Mouse (Mus musculus): Measurements from ENCODE around the gene Ccl1. TPM values are rescaled to one million over a fixed set of nuclear protein-coding genes. Genes with fewer than 3 reads are reported as not detected.

Ccl1 gene
- polyA plus RNA-seq, 1 experiment from 2014 or later, result not detected

GRCm38 (mm10) chr11:82255601-82256000 lies 49.9 kb downstream of the Ccl1 start:
- Histone ChIP-seq H3K4me1 (replicated peaks) (0 out of 2 replicates have a peak, but pooled peaks cover 2% of the 10 kb centered on the region), H3K4me3 (no peak overlapping the region), H3K36me3 (no peaks in the 10 kb centered on the region), H3K27ac (ENCODE audit: poor library complexity, severe bottlenecking) (no peak overlapping the region), H3K9me3 (replicated peaks) (no peaks in the 10 kb centered on the region), H3K9ac (no peak overlapping the region), H3K27me3 (replicated peaks) (peaks cover 35% of the 10 kb centered on the region), H3K4me2 (no peak overlapping the region)
- 3% methylated on average over 4 of the region's 4 CpGs for WGBS
- ATAC-seq (ENCODE audit: insufficient number of reproducible peaks, low FRiP score), result peak; percentile 45; the same call in 1 of the 2 replicates

- H3K4me3 ChIP-seq, result no peak overlapping the region
- H3K36me3 ChIP-seq, result no peaks in the 10 kb centered on the region
- ATAC-seq (ENCODE audit: insufficient number of reproducible peaks, low FRiP score), result no peak
- 24% methylated on average over 4 of the region's 4 CpGs for WGBS
- H3K4me2 ChIP-seq, result no peak overlapping the region
- peaks cover 30% of the 10 kb centered on the region for H3K27me3 ChIP-seq (replicated peaks)
- 0 out of 2 replicates have a peak, but pooled peaks cover 2% of the 10 kb centered on the region for H3K4me1 ChIP-seq (replicated peaks)
- no peak overlapping the region for H3K9ac ChIP-seq
- no peaks in the 10 kb centered on the region for H3K9me3 ChIP-seq (replicated peaks)
- no peak overlapping the region for H3K27ac ChIP-seq (ENCODE audit: poor library complexity, severe bottlenecking)
Measured at GRCm38 (mm10) chr11:82253421-82253820, 52.1 kb downstream of the Ccl1 start.

GRCm38 (mm10) chr11:82251251-82251650 lies 54.2 kb downstream of the Ccl1 start:
- H3K9me3 ChIP-seq (replicated peaks), result no peaks in the 10 kb centered on the region
- no peak for ATAC-seq (ENCODE audit: insufficient number of reproducible peaks, low FRiP score)
- no peak overlapping the region for H3K9ac ChIP-seq
- WGBS, result 73% methylated on average over 6 of the region's 6 CpGs
- no peak overlapping the region for H3K27ac ChIP-seq (ENCODE audit: poor library complexity, severe bottlenecking)
- peaks cover 20% of the 10 kb centered on the region for H3K27me3 ChIP-seq (replicated peaks)
- H3K36me3 ChIP-seq, result no peaks in the 10 kb centered on the region
- 0 out of 2 replicates have a peak, but pooled peaks cover 2% of the 10 kb centered on the region for H3K4me1 ChIP-seq (replicated peaks)
- H3K4me3 ChIP-seq, result no peak overlapping the region
- no peak overlapping the region for H3K4me2 ChIP-seq

GRCm38 (mm10) chr11:82249945-82250344 lies 55.5 kb downstream of the Ccl1 start:
- H3K9ac ChIP-seq, result no peak overlapping the region
- no peak for ATAC-seq (ENCODE audit: insufficient number of reproducible peaks, low FRiP score)
- no peaks in the 10 kb centered on the region for H3K4me1 ChIP-seq (replicated peaks)
- WGBS, result 79% methylated on average over 6 of the region's 6 CpGs
- H3K4me3 ChIP-seq, result no peak overlapping the region
- H3K36me3 ChIP-seq, result no peaks in the 10 kb centered on the region
- H3K27me3 ChIP-seq (replicated peaks), result peaks cover 19% of the 10 kb centered on the region
- no peak overlapping the region for H3K27ac ChIP-seq (ENCODE audit: poor library complexity, severe bottlenecking)
- H3K4me2 ChIP-seq, result no peak overlapping the region
- no peaks in the 10 kb centered on the region for H3K9me3 ChIP-seq (replicated peaks)

- no peaks in the 10 kb centered on the region for H3K36me3 ChIP-seq
- no peak overlapping the region for H3K4me3 ChIP-seq
- no peak overlapping the region for H3K4me2 ChIP-seq
- WGBS, result 60% methylated on average over 5 of the region's 5 CpGs
- no peak overlapping the region for H3K9ac ChIP-seq
- H3K9me3 ChIP-seq (replicated peaks), result no peaks in the 10 kb centered on the region
- no peak overlapping the region for H3K27ac ChIP-seq (ENCODE audit: poor library complexity, severe bottlenecking)
- no peaks in the 10 kb centered on the region for H3K4me1 ChIP-seq (replicated peaks)
- H3K27me3 ChIP-seq (replicated peaks), result peaks cover 33% of the 10 kb centered on the region
- no peak for ATAC-seq (ENCODE audit: insufficient number of reproducible peaks, low FRiP score)
Measured at GRCm38 (mm10) chr11:82237439-82237838, 68.1 kb downstream of the Ccl1 start.

GRCm38 (mm10) chr11:82235551-82236207 lies 69.8 kb downstream of the Ccl1 start:
- H3K9ac ChIP-seq, result no peak overlapping the region
- H3K27me3 ChIP-seq (replicated peaks), result peaks cover 37% of the 10 kb centered on the region
- 30% methylated on average over 2 of the region's 2 CpGs for WGBS
- H3K4me3 ChIP-seq, result no peak overlapping the region
- ATAC-seq (ENCODE audit: insufficient number of reproducible peaks, low FRiP score), result 0 out of 2 replicates have a peak, but pooled peaks have one; percentile 36
- H3K9me3 ChIP-seq (replicated peaks), result no peaks in the 10 kb centered on the region
- H3K36me3 ChIP-seq, result no peaks in the 10 kb centered on the region
- H3K4me2 ChIP-seq, result no peak overlapping the region
- H3K4me1 ChIP-seq (replicated peaks), result no peaks in the 10 kb centered on the region
- no peak overlapping the region for H3K27ac ChIP-seq (ENCODE audit: poor library complexity, severe bottlenecking)

GRCm38 (mm10) chr11:82233991-82234390 lies 71.5 kb downstream of the Ccl1 start:
- Histone ChIP-seq H3K4me1 (replicated peaks) (no peaks in the 10 kb centered on the region), H3K27ac (ENCODE audit: poor library complexity, severe bottlenecking) (no peak overlapping the region), H3K36me3 (no peaks in the 10 kb centered on the region), H3K9ac (0 out of 2 replicates have a peak overlapping the region, but pooled peaks have one; percentile 11), H3K4me3 (no peak overlapping the region), H3K4me2 (no peak overlapping the region), H3K27me3 (replicated peaks) (peaks cover 52% of the 10 kb centered on the region), H3K9me3 (replicated peaks) (no peaks in the 10 kb centered on the region)
- ATAC-seq (ENCODE audit: insufficient number of reproducible peaks, low FRiP score), result no peak
- WGBS, result 39% methylated on average over 6 of the region's 6 CpGs

GRCm38 (mm10) chr11:82226976-82227375 lies 78.5 kb downstream of the Ccl1 start:
- Histone ChIP-seq H3K4me2 (no peak overlapping the region), H3K4me1 (replicated peaks) (no peaks in the 10 kb centered on the region), H3K9me3 (replicated peaks) (no peaks in the 10 kb centered on the region), H3K9ac (no peak overlapping the region), H3K27ac (ENCODE audit: poor library complexity, severe bottlenecking) (no peak overlapping the region), H3K36me3 (no peaks in the 10 kb centered on the region), H3K4me3 (no peak overlapping the region), H3K27me3 (replicated peaks) (peaks cover 25% of the 10 kb centered on the region)
- no peak for ATAC-seq (ENCODE audit: insufficient number of reproducible peaks, low FRiP score)
- 77% methylated on average over 9 of the region's 9 CpGs for WGBS

- Histone ChIP-seq H3K27ac (ENCODE audit: poor library complexity, severe bottlenecking) (no peak overlapping the region), H3K9me3 (replicated peaks) (no peaks in the 10 kb centered on the region), H3K4me3 (no peak overlapping the region), H3K36me3 (no peaks in the 10 kb centered on the region), H3K27me3 (replicated peaks) (peaks cover 25% of the 10 kb centered on the region), H3K4me2 (no peak overlapping the region), H3K4me1 (replicated peaks) (no peaks in the 10 kb centered on the region), H3K9ac (no peak overlapping the region)
- no peak for ATAC-seq (ENCODE audit: insufficient number of reproducible peaks, low FRiP score)
- WGBS, result 73% methylated on average over 8 of the region's 8 CpGs
Measured at GRCm38 (mm10) chr11:82225936-82226335, 79.6 kb downstream of the Ccl1 start.

- Histone ChIP-seq H3K4me1 (replicated peaks) (no peaks in the 10 kb centered on the region), H3K9ac (no peak overlapping the region), H3K27ac (ENCODE audit: poor library complexity, severe bottlenecking) (no peak overlapping the region), H3K27me3 (replicated peaks) (0 out of 2 replicates have a peak, but pooled peaks cover 5% of the 10 kb centered on the region), H3K9me3 (replicated peaks) (no peaks in the 10 kb centered on the region), H3K4me3 (no peak overlapping the region), H3K36me3 (no peaks in the 10 kb centered on the region), H3K4me2 (no peak overlapping the region)
- 42% methylated on average over 2 of the region's 2 CpGs for WGBS
- no peak for ATAC-seq (ENCODE audit: insufficient number of reproducible peaks, low FRiP score)
Measured at GRCm38 (mm10) chr11:82216531-82216930, 89.0 kb downstream of the Ccl1 start.

GRCm38 (mm10) chr11:82214405-82214804 lies 91.1 kb downstream of the Ccl1 start:
- no peak for ATAC-seq (ENCODE audit: insufficient number of reproducible peaks, low FRiP score)

More at GRCm38 (mm10) chr11:82214405-82214804, 91.1 kb downstream of the Ccl1 start:
- no peak overlapping the region for H3K4me2 ChIP-seq
- H3K9me3 ChIP-seq (replicated peaks), result no peaks in the 10 kb centered on the region
- H3K36me3 ChIP-seq, result no peaks in the 10 kb centered on the region
- H3K4me1 ChIP-seq (replicated peaks), result no peaks in the 10 kb centered on the region
- 0 out of 2 replicates have a peak, but pooled peaks cover 5% of the 10 kb centered on the region for H3K27me3 ChIP-seq (replicated peaks)
- no peak overlapping the region for H3K9ac ChIP-seq
- no peak overlapping the region for H3K27ac ChIP-seq (ENCODE audit: poor library complexity, severe bottlenecking)
- WGBS, result 59% methylated on average over 4 of the region's 4 CpGs
- no peak overlapping the region for H3K4me3 ChIP-seq
